Mouse (Mus musculus) thymus, postnatal 36 days (tissue): Measurements from ENCODE around the gene Nckap5.

Source experiments
- DNase-seq, 2 experiments: peaks; one replicate each; pipeline ENCODE4 v3.0.0; 2022; ENCODE audit warnings: mixed read lengths in 2 of 2

The Nckap5 gene

GRCm38 (mm10) chr1:126700063-126700977 lies 130.3 kb downstream of the Nckap5 start:
- DNase-seq: no peak

- DNase-seq: no peak
Observed at GRCm38 (mm10) chr1:126693585-126693984, 137.0 kb downstream of the Nckap5 start.

GRCm38 (mm10) chr1:126688593-126688992 lies 142.0 kb downstream of the Nckap5 start:
- DNase-seq: no peak

GRCm38 (mm10) chr1:126686678-126687077 lies 143.9 kb downstream of the Nckap5 start:
- no peak for DNase-seq

- DNase-seq: no peak
Observed at GRCm38 (mm10) chr1:126683621-126684445, 146.8 kb downstream of the Nckap5 start.

- DNase-seq: no peak
Observed at GRCm38 (mm10) chr1:126681773-126682172, 148.8 kb downstream of the Nckap5 start.

GRCm38 (mm10) chr1:126679348-126679747 lies 151.3 kb downstream of the Nckap5 start:
- DNase-seq: no peak

- DNase-seq: no peak
Observed at GRCm38 (mm10) chr1:126677280-126677679, 153.3 kb downstream of the Nckap5 start.

GRCm38 (mm10) chr1:126676769-126677168 lies 153.8 kb downstream of the Nckap5 start:
- DNase-seq: no peak

- no peak for DNase-seq
Observed at GRCm38 (mm10) chr1:126675142-126675541, 155.5 kb downstream of the Nckap5 start.

- DNase-seq: no peak
Observed at GRCm38 (mm10) chr1:126673238-126673637, 157.4 kb downstream of the Nckap5 start.

- DNase-seq: no peak
Observed at GRCm38 (mm10) chr1:126670507-126670906, 160.1 kb downstream of the Nckap5 start.

- no peak for DNase-seq
Observed at GRCm38 (mm10) chr1:126660098-126660999, 170.2 kb downstream of the Nckap5 start.

- DNase-seq: no peak
Observed at GRCm38 (mm10) chr1:126658731-126659130, 171.9 kb downstream of the Nckap5 start.

- DNase-seq: no peak
Observed at GRCm38 (mm10) chr1:126656246-126656645, 174.4 kb downstream of the Nckap5 start.

- no peak for DNase-seq
Observed at GRCm38 (mm10) chr1:126652085-126652484, 178.5 kb downstream of the Nckap5 start.

- no peak for DNase-seq
Observed at GRCm38 (mm10) chr1:126650806-126651205, 179.8 kb downstream of the Nckap5 start.

GRCm38 (mm10) chr1:126642751-126643150 lies 187.8 kb downstream of the Nckap5 start:
- no peak for DNase-seq

- DNase-seq: no peak
Observed at GRCm38 (mm10) chr1:126639463-126639862, 191.1 kb downstream of the Nckap5 start.

GRCm38 (mm10) chr1:126637515-126637914 lies 193.1 kb downstream of the Nckap5 start:
- DNase-seq: no peak

GRCm38 (mm10) chr1:126626206-126626605 lies 204.4 kb downstream of the Nckap5 start:
- no peak for DNase-seq

GRCm38 (mm10) chr1:126622036-126622435 lies 208.6 kb downstream of the Nckap5 start:
- DNase-seq: no peak
